Comparison of ENCODE assay signal across 33 mouse cellular contexts in the genomic region with DNA sequence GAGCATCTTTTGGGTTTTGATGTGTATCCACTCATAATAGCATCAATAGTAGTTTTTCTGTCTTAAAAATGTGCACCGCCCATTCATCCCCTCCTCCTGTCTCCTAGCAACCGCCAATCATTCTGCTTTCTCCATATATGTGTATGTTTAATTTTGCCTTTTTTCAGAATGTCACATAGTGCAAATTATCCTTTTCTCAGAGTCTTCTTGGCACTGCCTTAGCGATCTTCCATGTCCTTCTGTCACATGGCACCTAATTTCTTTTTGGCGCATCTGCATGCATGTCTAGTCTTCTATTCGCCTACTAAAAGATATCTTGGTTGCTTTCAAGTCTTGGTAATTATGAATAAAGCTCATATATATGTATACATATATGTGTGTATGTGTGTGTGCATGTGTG.
"Had no signal": no experiment of that assay in that cellular context is flagged by ENCODE, and none has a peak within 500 bp of the region (broad histone marks: within the 10 kb centered on the region; RNA-seq: fewer than 3 reads in every experiment).

No protein-coding gene starts in this region.

- H3K9me3 ChIP-seq: limb, embryonic 10.5 days; limb, embryonic 12.5 days; limb, embryonic 13.5 days; limb, embryonic 15.5 days; liver, embryonic 12.5 days; liver, embryonic 13.5 days; liver, embryonic 15.5 days; lung, embryonic 15.5 days; megakaryocyte, embryonic 14.5 days; midbrain, embryonic 10.5 days; midbrain, embryonic 12.5 days; midbrain, embryonic 13.5 days; midbrain, embryonic 15.5 days; neural tube, embryonic 12.5 days; neural tube, embryonic 13.5 days had no signal

- ATAC-seq: liver, embryonic 12.5 days; liver, postnatal 0 days; lung, postnatal 0 days; midbrain, embryonic 13.5 days; midbrain, embryonic 15.5 days; midbrain, embryonic 16.5 days had no signal

- H3K27ac ChIP-seq: limb, embryonic 10.5 days; limb, embryonic 12.5 days; limb, embryonic 13.5 days; limb, embryonic 15.5 days; liver, embryonic 12.5 days; liver, embryonic 13.5 days; liver, embryonic 14.5 days; liver, embryonic 15.5 days; lung, embryonic 15.5 days; macrophage; midbrain, embryonic 10.5 days; midbrain, embryonic 12.5 days; midbrain, embryonic 13.5 days; midbrain, embryonic 15.5 days; neural tube, embryonic 12.5 days; neural tube, embryonic 13.5 days had no signal

- H3K36me3 ChIP-seq: limb, embryonic 10.5 days; limb, embryonic 12.5 days; limb, embryonic 13.5 days; limb, embryonic 15.5 days; liver, embryonic 12.5 days; liver, embryonic 13.5 days; liver, embryonic 15.5 days; lung, embryonic 15.5 days; midbrain, embryonic 10.5 days; midbrain, embryonic 12.5 days; midbrain, embryonic 13.5 days; midbrain, embryonic 15.5 days; neural tube, embryonic 12.5 days; neural tube, embryonic 13.5 days had no signal

- DNase-seq: left cerebral cortex, postnatal 4 days; liver; liver, embryonic 13.5 days; liver, postnatal 0 days; lung, adult 18-20 months; lung, adult 2 months; lung, embryonic 14.5 days; lung, postnatal 10 days; lung, postnatal 14 days; lung, postnatal 36 days; lung, postnatal 4 days; midbrain, embryonic 14.5 days had no signal

- H3K4me3 ChIP-seq: limb, embryonic 10.5 days; limb, embryonic 12.5 days; limb, embryonic 13.5 days; limb, embryonic 15.5 days; liver, embryonic 12.5 days; liver, embryonic 13.5 days; liver, embryonic 15.5 days; lung, embryonic 15.5 days; megakaryocyte, embryonic 14.5 days; midbrain, embryonic 10.5 days; midbrain, embryonic 12.5 days; midbrain, embryonic 13.5 days; midbrain, embryonic 15.5 days; myocyte; neural tube, embryonic 12.5 days; neural tube, embryonic 13.5 days had no signal

- H3K9ac ChIP-seq: limb, embryonic 12.5 days; limb, embryonic 13.5 days; limb, embryonic 15.5 days; liver, embryonic 12.5 days; liver, embryonic 13.5 days; liver, embryonic 14.5 days; liver, embryonic 15.5 days; liver, postnatal 0 days; lung, embryonic 14.5 days; lung, embryonic 15.5 days; midbrain, embryonic 12.5 days; midbrain, embryonic 13.5 days; midbrain, embryonic 15.5 days; neural tube, embryonic 12.5 days; neural tube, embryonic 13.5 days had no signal

- H3K27me3 ChIP-seq: limb, embryonic 12.5 days; limb, embryonic 13.5 days; limb, embryonic 15.5 days; liver, embryonic 12.5 days; liver, embryonic 13.5 days; liver, embryonic 15.5 days; lung, embryonic 15.5 days; megakaryocyte, embryonic 14.5 days; midbrain, embryonic 12.5 days; midbrain, embryonic 13.5 days; midbrain, embryonic 15.5 days; neural tube, embryonic 12.5 days; neural tube, embryonic 13.5 days had no signal

- H3K4me2 ChIP-seq: limb, embryonic 12.5 days; limb, embryonic 13.5 days; limb, embryonic 15.5 days; liver, embryonic 11.5 days; liver, embryonic 12.5 days; liver, embryonic 13.5 days; liver, embryonic 15.5 days; lung, embryonic 14.5 days; lung, embryonic 15.5 days; midbrain, embryonic 11.5 days; midbrain, embryonic 12.5 days; midbrain, embryonic 13.5 days; midbrain, embryonic 15.5 days; neural tube, embryonic 12.5 days; neural tube, embryonic 13.5 days had no signal

- H3K4me1 ChIP-seq: liver, embryonic 12.5 days; liver, embryonic 13.5 days; liver, embryonic 15.5 days; lung, embryonic 15.5 days; megakaryocyte, embryonic 14.5 days; midbrain, embryonic 10.5 days; midbrain, embryonic 12.5 days; midbrain, embryonic 13.5 days; midbrain, embryonic 15.5 days; neural tube, embryonic 12.5 days had no signal
